Mouse (Mus musculus) heart, adult 10 weeks (tissue): Measurements from ENCODE around the gene Pde1b. TPM values are rescaled to one million over a fixed set of nuclear protein-coding genes. Genes with fewer than 3 reads are reported as not detected.

Experiments used
- polyA plus RNA-seq: library from polyadenylated mRNA; stranded (reverse); fragments of 350-450 nt; fragmentation: Illumina TruSeq; extraction: RNeasy Lipid Tissue Mini Kit (QIAGEN cat#74804); gene quantifications from one replicate; pipeline ENCODE4 v1.2.3, GENCODE M21; 2014; ENCODE audit warnings: low read depth, low replicate concordance

Gene Pde1b
- polyA plus RNA-seq, result 2.4 TPM

GRCm38 (mm10) chr15:103502435-103503250 lies at the start of gene Pde1b:
Pde1b (plus strand) TSS chr15:103503034.

GRCm38 (mm10) chr15:103453551-103454218 lies 49.1 kb upstream of the Pde1b start, which contains the start of gene Nckap1l:
Nckap1l (plus strand) TSS chr15:103453794.

GRCm38 (mm10) chr15:103537822-103538213 lies 35.0 kb downstream of the Pde1b start, which contains the start of gene Ppp1r1a:
Ppp1r1a (minus strand) TSS chr15:103538003.

DNA sequence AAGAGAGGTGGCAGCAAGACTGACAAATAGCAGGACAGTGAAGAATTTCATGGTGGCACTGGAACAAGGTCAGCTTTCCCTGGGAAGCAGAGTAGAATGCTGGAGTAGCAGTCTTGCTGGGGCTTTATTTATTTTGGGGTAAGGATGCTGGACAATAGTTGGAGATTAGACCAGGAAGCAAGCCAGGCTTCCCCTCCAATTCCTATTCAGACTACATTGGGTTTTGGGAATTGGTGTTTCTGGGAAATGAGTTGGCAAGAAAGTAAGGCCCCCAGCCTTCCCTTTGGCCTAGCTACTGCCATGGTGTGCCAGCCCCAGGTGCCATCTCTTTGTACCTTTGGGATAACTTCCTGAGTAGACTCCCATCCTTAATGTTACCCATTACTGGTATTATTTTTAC lies 62.1 kb downstream of the Pde1b start, which contains the start of gene Glycam1:
Gene Glycam1, minus strand, starts transcription at position 101 of the 400 bp plus-strand sequence.

Other genes with a start within 250 kb of the Pde1b start
- not detected for gene Nfe2, start 244.6 kb upstream of the Pde1b start, polyA plus RNA-seq
- 67.1 TPM for gene Copz1, start 230.3 kb upstream of the Pde1b start, polyA plus RNA-seq
- gene Gpr84, start 192.4 kb upstream of the Pde1b start, polyA plus RNA-seq, result not detected
- gene Zfp385a, start 162.9 kb upstream of the Pde1b start, polyA plus RNA-seq, result 11.8 TPM
- gene Itga5, start 136.3 kb upstream of the Pde1b start, polyA plus RNA-seq, result 35.8 TPM
- gene Gtsf1, start 72.6 kb upstream of the Pde1b start, polyA plus RNA-seq, result not detected
- gene Gtsf2, start 54.6 kb upstream of the Pde1b start, polyA plus RNA-seq, result not detected
- gene Nckap1l, start 49.2 kb upstream of the Pde1b start, polyA plus RNA-seq, result 4.0 TPM
- gene Ppp1r1a, start 35.0 kb downstream of the Pde1b start, polyA plus RNA-seq, result 4.1 TPM
- not detected for gene Glycam1, start 62.0 kb downstream of the Pde1b start, polyA plus RNA-seq